Mouse (Mus musculus) megakaryocyte, adult 5-6 weeks (primary cell): ENCODE results near the gene Akap13. TPM values are rescaled to one million over a fixed set of nuclear protein-coding genes. Genes with fewer than 3 reads are reported as not detected.

Experiments
- ATAC-seq: 2 replicates; pipeline ENCODE4 v1.8.0; 2016; ENCODE audit warnings: mild to moderate bottlenecking, inconsistent platforms; ENCODE audit not compliant: poor library complexity, severe bottlenecking
- total RNA-seq, 2 experiments: library from RNA; stranded (forward) in 1 of 2; stranded (reverse) in 1 of 2; fragments of 153-499, 151-499 nt in 1 of 2; fragments of 221-1000, 200-1000 nt in 1 of 2; gene quantifications; 2 replicates each; pipeline versions ENCODE4 v1.2.3 to v1.2.4; 2015 to 2017

The Akap13 gene
- total RNA-seq, 2 experiments from 2014 or later = 114 to 266 TPM

DNA sequence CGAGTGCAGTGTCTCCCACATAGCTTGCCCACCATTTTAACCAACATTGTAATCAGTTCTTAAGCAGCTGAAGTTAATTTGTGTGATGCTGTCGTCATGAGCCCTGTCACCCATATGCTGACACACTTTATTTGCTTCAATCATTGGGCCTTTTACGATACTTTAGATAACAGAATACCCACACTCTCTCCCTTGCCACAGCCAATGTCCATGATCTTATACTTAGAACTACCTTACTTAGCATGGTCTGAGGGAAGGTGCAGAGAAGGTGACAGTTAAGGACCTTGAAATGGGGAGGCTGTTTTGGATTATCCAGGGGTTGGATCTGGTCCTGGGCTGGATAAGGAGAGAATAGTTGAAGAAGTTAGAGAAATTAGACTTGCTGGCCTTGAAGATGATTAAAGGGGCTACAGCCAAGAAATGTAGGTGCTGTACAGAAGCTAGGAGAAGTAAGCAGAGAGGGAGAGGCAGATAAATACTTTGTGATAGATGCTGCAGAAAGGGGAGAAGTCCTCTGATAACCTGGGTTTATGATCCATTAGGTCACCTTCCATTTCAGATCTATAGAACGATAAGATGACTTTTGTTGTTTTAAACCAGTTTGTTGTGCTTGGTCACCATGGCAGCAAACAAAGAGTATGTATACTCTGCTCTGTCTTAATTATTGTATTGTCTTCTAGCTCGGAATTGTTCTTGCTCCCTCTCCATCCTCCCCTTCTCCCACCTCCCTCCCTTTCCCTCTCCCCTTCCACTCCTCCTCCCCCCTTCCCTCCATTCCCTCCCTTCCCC lies 53.9 kb downstream of the Akap13 start:
- ATAC-seq = no peak

GRCm38 (mm10) chr7:75515472-75515871 lies 60.1 kb downstream of the Akap13 start:
- ATAC-seq = no peak

GRCm38 (mm10) chr7:75516716-75517619 lies 61.6 kb downstream of the Akap13 start:
- ATAC-seq = no peak

- ATAC-seq = no peak
Measured at GRCm38 (mm10) chr7:75520531-75520930, 65.2 kb downstream of the Akap13 start.

DNA sequence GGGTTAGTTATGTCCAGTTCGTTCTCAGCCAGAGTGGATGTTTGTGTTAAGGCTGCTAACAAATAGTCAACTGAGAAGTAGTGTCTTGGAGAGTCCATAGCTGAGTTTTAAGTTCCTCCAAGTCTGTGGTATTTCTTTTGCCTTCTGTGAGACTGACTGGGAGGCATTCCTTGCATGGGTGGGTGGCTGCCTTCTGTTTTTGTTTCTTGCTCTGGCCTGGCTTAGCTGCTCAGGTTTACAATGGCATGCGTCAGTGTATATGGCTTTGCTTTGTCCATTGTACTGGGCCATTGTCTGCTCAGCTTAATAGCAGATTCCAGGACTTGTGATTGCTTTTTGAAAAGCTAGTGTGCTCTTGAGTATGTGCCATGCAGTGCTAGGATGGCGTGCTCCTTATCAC lies 65.9 kb downstream of the Akap13 start:
- no peak for ATAC-seq

- no peak for ATAC-seq
Measured at GRCm38 (mm10) chr7:75522226-75522625, 66.9 kb downstream of the Akap13 start.

- no peak for ATAC-seq
Measured at GRCm38 (mm10) chr7:75524789-75525569, 69.6 kb downstream of the Akap13 start.

- ATAC-seq = no peak
Measured at GRCm38 (mm10) chr7:75525716-75526401, 70.5 kb downstream of the Akap13 start.

- no peak for ATAC-seq
Measured at GRCm38 (mm10) chr7:75528751-75529150, 73.4 kb downstream of the Akap13 start.

DNA sequence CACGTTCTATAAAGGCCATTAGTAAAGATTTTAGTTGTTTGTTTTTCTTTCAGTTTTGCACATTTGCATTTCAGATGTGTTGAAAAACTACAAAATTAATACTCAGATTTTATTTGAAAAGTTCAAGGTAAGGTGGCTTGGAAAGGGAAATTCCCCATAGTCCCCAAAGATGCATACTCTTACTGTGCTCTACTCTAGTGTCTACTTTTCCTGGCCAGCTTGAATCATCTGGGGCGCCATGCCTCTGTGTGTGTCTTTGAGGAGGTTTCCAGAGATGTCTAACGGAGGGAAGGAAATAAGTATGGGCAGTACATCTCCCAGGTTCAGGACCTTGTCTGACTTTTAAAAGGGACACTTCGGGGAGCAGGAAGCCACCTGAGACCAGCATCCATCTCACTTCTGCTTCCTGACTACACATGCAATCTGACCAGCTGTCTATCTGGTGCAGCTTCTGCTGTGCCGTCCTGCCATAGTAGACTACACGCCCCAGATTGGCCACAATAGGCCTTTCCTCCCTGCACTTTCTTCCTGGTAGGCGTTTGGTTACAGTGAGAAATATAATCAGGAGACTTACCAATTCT lies 74.6 kb downstream of the Akap13 start:
- ATAC-seq = no peak

GRCm38 (mm10) chr7:75530642-75531041 lies 75.3 kb downstream of the Akap13 start:
- ATAC-seq = no peak

DNA sequence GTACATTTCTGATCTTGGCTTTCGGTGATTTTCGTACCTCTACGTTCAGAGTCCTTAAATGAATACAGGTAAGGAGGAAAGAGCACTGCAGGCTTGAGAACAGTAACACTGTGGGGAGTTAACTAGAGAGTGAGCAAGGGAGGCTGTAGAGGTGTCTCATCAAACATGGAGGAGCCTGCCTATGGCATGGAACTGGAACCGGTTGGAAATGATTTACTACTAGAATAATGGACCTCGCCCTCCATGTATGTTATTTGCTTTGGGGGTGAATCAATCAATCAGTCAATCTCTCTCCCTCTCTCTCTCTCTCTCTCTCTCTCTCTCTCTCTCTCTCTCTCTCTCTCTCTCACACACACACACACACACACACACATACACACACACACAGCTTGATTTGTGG lies 77.7 kb downstream of the Akap13 start:
- ATAC-seq = no peak

GRCm38 (mm10) chr7:75536298-75536697 lies 81.0 kb downstream of the Akap13 start:
- ATAC-seq = no peak

DNA sequence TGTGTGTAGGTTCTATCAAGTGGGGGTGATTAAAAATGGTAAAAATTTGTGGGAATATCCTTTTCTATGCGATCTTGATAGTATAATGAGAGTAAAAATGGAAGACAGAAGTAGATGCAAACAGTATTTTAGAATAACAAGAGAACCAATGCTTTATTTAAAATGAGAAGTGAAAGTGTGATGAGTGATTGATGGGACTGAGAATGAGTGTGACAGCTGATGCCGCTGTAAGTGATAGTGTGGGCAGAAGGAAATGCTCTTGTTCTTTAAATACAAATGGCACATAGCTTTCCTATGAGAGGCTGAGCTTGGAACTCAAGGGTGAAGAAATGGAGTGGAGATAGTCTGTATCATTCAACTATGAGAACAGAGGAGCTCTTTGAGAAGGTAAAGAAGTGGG lies 82.2 kb downstream of the Akap13 start:
- no peak for ATAC-seq

DNA sequence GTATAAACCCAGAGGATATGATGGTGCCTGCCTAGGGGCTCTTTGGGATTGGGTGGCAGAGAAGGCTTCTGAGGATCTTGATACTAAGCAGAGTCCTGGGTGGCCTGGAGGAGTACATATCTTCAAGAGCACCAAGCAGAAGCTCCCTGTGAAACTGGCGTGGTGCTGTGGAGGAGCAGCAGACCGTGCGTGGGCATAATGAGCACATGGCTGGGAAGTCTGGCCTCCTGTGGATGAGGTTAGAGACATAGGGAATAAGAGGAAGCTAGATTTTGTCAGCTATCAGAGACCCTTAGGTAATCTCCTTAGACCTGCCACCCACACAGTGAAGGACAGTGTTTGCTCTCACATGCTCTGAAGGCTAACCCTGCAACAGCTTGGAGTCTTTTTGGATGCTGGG lies 83.2 kb downstream of the Akap13 start:
- ATAC-seq = no peak

- ATAC-seq = no peak
Measured at GRCm38 (mm10) chr7:75539168-75539567, 83.8 kb downstream of the Akap13 start.

DNA sequence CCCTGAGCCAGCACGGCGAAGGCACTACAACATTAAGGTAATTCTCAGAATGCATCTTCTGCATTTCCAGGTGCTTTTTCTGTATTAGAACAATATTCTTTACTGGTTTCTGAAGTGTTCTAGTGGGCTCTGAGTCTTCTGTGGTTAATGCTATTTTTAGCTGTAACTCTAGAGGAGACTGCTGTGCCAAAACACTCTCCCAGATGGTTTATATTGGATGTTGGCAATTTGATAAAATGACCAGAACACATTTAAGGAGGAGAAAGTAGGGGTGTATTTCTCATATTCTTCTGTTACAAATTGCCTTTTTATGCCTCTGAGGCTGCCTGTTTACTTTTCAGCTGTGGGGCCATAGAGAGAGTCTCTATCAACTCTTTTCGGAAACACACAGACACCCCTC lies 94.5 kb downstream of the Akap13 start:
- ATAC-seq = no peak

DNA sequence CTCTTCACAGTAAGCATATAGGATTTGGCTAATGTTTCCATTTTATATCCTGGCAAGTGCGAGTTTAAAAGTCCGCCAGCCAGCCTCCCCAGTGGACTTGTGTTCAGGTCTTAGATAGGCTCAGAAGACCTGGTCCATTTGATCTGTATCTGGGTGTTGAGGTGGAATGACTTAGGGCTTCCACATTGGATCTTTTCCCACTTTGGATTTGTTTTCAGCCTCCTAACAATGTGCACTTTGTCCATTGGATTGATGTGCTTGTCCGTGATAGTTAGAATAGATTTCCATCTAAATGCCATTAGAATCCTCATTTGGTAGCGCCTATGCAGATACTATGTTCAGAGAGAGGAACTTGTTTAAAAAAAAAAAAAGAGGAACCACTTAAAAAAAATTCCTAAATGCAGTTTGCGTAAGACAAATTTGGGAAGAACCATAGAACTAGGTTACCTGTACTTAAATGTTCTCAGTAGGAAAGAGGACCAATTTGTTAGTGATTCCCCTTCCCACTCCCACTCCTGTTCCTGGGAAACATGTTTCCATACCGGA lies 95.5 kb downstream of the Akap13 start:
- ATAC-seq = peak; percentile 45; the same call in 1 of the 2 replicates

DNA sequence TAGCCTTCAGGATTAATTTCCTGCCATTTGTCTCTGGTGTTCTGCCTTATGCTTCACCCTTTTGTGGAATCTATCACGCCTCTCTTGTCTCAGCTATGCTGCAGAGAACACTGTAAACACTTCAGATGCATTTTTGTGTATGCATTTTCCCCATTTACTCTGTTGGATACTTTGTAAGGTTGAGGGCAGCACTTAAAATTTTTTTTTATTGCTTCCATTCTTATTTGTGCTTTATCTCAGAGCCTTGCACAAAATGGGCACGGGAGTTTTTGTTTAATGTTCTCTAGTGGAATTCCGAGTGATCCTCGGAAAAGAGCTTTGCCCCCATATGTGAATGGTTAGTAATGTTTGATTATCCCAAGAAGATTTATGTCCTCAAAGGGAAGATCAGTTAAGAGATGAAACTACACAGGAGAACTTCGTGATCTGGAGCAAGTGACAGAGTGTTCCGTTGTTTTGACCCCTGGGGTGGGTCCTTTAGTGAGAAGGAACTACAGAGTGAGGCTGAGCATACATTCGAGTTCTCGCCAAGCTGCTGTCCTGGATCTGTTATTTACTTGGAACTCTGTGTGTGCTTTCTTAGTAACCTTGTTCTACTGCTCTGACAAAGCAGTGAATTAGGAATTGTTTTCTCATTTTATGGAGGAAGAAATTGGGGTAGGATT lies 97.8 kb downstream of the Akap13 start:
- no peak for ATAC-seq
